ENCODE assay signal across 16 mouse cellular contexts in genomic region chr1:59465640-59466008, GRCm38 (mm10). TPM values are rescaled to one million over a fixed set of nuclear protein-coding genes. Genes with fewer than 3 reads are reported as not detected.
DNase-seq lines count a peak whose midpoint lies in the region; ATAC-seq and TF ChIP-seq lines count a peak whose summit lies in the region.
"Had no signal": no experiment of that assay in that cellular context is flagged by ENCODE, and none has a peak within 500 bp of the region (broad histone marks: within the 10 kb centered on the region; RNA-seq: fewer than 3 reads in every experiment).

No protein-coding gene starts in this region.

- no peak for TF ChIP-seq EP300 in lung, postnatal 0 days (IDR thresholded peaks at IDR 0.05)

- WGBS in lung, postnatal 0 days: 54% methylated on average over 9 of the region's 9 CpGs
- WGBS in hindbrain, postnatal 0 days: 62% methylated on average over 9 of the region's 9 CpGs
- 49% methylated on average over 9 of the region's 9 CpGs for WGBS in neural tube, embryonic 13.5 days
- WGBS in heart, embryonic 11.5 days (ENCODE audit: insufficient replicate concordance): 77% methylated on average over 9 of the region's 9 CpGs

- H3K9me3 ChIP-seq in lung, postnatal 0 days (ENCODE audit: low read length): no peaks in the 10 kb centered on the region
- no peaks in the 10 kb centered on the region for H3K9me3 ChIP-seq in hindbrain, postnatal 0 days (ENCODE audit: low read length)
- H3K9me3 ChIP-seq in neural tube, embryonic 13.5 days: no peaks in the 10 kb centered on the region
- H3K9me3 ChIP-seq in heart, embryonic 11.5 days (replicated peaks; ENCODE audit: control insufficient read depth, low read length): no peaks in the 10 kb centered on the region

- H3K36me3 ChIP-seq in lung, postnatal 0 days (ENCODE audit: insufficient read depth, low read length): no peaks in the 10 kb centered on the region
- H3K36me3 ChIP-seq in hindbrain, postnatal 0 days (ENCODE audit: insufficient read depth, low read length): no peaks in the 10 kb centered on the region
- H3K36me3 ChIP-seq in neural tube, embryonic 13.5 days: no peaks in the 10 kb centered on the region
- H3K36me3 ChIP-seq in heart, embryonic 11.5 days (ENCODE audit: control insufficient read depth, insufficient read depth, low read length): no peaks in the 10 kb centered on the region

- no peak for TF ChIP-seq CTCF in lung, postnatal 0 days (IDR thresholded peaks at IDR 0.05)
- no peak for TF ChIP-seq CTCF in hindbrain, postnatal 0 days (IDR thresholded peaks at IDR 0.05; ENCODE audit: low read depth)

- no peaks in the 10 kb centered on the region for H3K4me1 ChIP-seq in lung, postnatal 0 days (ENCODE audit: insufficient read depth, low read depth, low read length)
- 0 out of 2 replicates have a peak, but pooled peaks cover 5% of the 10 kb centered on the region for H3K4me1 ChIP-seq in hindbrain, postnatal 0 days (ENCODE audit: insufficient read depth, low read length)
- peaks cover 41% of the 10 kb centered on the region for H3K4me1 ChIP-seq in neural tube, embryonic 13.5 days (replicated peaks)
- no peaks in the 10 kb centered on the region for H3K4me1 ChIP-seq in heart, embryonic 11.5 days (ENCODE audit: control insufficient read depth, insufficient read depth, low read length)

- no peak overlapping the region for H3K4me3 ChIP-seq in lung, postnatal 0 days (ENCODE audit: low read depth, low read length)
- H3K4me3 ChIP-seq in hindbrain, postnatal 0 days (ENCODE audit: low read length): no peak overlapping the region
- H3K4me3 ChIP-seq in neural tube, embryonic 13.5 days: no peak overlapping the region
- H3K4me3 ChIP-seq in heart, embryonic 11.5 days (ENCODE audit: low read depth, low read length): no peak overlapping the region

- H3K27me3 ChIP-seq in lung, postnatal 0 days (replicated peaks; ENCODE audit: insufficient read depth, low read length): no peaks in the 10 kb centered on the region
- H3K27me3 ChIP-seq in hindbrain, postnatal 0 days (ENCODE audit: insufficient read depth, low read length): no peaks in the 10 kb centered on the region
- H3K27me3 ChIP-seq in neural tube, embryonic 13.5 days: no peaks in the 10 kb centered on the region
- peaks cover 8% of the 10 kb centered on the region for H3K27me3 ChIP-seq in heart, embryonic 11.5 days (ENCODE audit: control insufficient read depth, insufficient read depth, low read length)

- H3K4me2 ChIP-seq in lung, postnatal 0 days (replicated peaks; ENCODE audit: low read depth, low read length): no peak overlapping the region
- no peak overlapping the region for H3K4me2 ChIP-seq in hindbrain, postnatal 0 days (ENCODE audit: low read depth, low read length)
- H3K4me2 ChIP-seq in neural tube, embryonic 13.5 days: no peak overlapping the region
- H3K4me2 ChIP-seq in heart, embryonic 11.5 days: no peak overlapping the region
- H3K4me2 ChIP-seq: liver, embryonic 11.5 days had no signal

- ATAC-seq in frontal cortex, adult (ENCODE audit: low TSS enrichment): peak; percentile 48; the same call in 1 of the 2 replicates
- no peak for ATAC-seq in lung, postnatal 0 days
- peak; percentile 11; the same call in 1 of the 2 replicates for ATAC-seq in hindbrain, postnatal 0 days
- ATAC-seq in neural tube, embryonic 13.5 days (ENCODE audit: low read depth): no peak
- ATAC-seq in heart, embryonic 11.5 days (replicated peaks; ENCODE audit: insufficient number of reproducible peaks, low FRiP score, low TSS enrichment): no peak

- no peak for DNase-seq in frontal cortex, postnatal 10 days (ENCODE audit: low spot score in 2 of 2)
- no peak for DNase-seq in lung, postnatal 0 days (ENCODE audit: low spot score)
- DNase-seq in lung, postnatal 14 days: no peak
- DNase-seq in hindbrain, postnatal 0 days (ENCODE audit: low spot score): peak; percentile 12
- no peak for DNase-seq in layer of hippocampus, postnatal 14 days (ENCODE audit: low spot score in 2 of 2)
- DNase-seq: adrenal gland, adult 8-10 months; cerebellum, postnatal 25 days; heart, postnatal 4 days; layer of hippocampus, postnatal 36 days; right cerebral cortex, adult 18-20 months had no signal

- H3K27ac ChIP-seq in lung, postnatal 0 days (ENCODE audit: low read length): 0 out of 2 replicates have a peak overlapping the region, but pooled peaks have one; percentile 32
- no peak overlapping the region for H3K27ac ChIP-seq in hindbrain, postnatal 0 days
- peak overlapping the region; percentile 76 for H3K27ac ChIP-seq in neural tube, embryonic 13.5 days (replicated peaks)
- H3K27ac ChIP-seq in heart, embryonic 11.5 days (ENCODE audit: low read depth, low read length): no peak overlapping the region
- H3K27ac ChIP-seq: kidney, postnatal 0 days had no signal

- no peak overlapping the region for H3K9ac ChIP-seq in lung, postnatal 0 days (replicated peaks; ENCODE audit: low read depth)
- H3K9ac ChIP-seq in hindbrain, postnatal 0 days (replicated peaks; ENCODE audit: low read length): no peak overlapping the region
- H3K9ac ChIP-seq in neural tube, embryonic 13.5 days: peak overlapping the region; percentile 22; the same call in 1 of the 2 replicates
- H3K9ac ChIP-seq in heart, embryonic 11.5 days (ENCODE audit: low read depth, low read length): no peak overlapping the region

RNA-seq across cellular contexts. Expression of gene Fzd7, which starts 16.6 kb away (rescaled TPM):
- 7.1 and 9.6 TPM in 2 replicates for polyA plus RNA-seq in lung, postnatal 0 days (2015; fragmentation: Nextera tagmentation; extraction: Ambion mirVana)
- total RNA-seq in hindbrain, postnatal 0 days (2014; rRNA removed): 17.2 and 19.9 TPM in 2 replicates
- 1.4 and 1.8 TPM in 2 replicates for polyA plus RNA-seq in hindbrain, postnatal 0 days (2015; fragmentation: Nextera tagmentation; extraction: Ambion mirVana)
- 6.7 and 6.8 TPM in 2 replicates for polyA plus RNA-seq in neural tube, embryonic 13.5 days (2015; fragmentation: Nextera tagmentation; extraction: Ambion mirVana)
- 1 to 10 TPM; 4.7 to 7.0 TPM for total RNA-seq in layer of hippocampus, postnatal 14 days (2021)
- polyA plus RNA-seq in heart, embryonic 11.5 days (2014; fragmentation: Nextera tagmentation; extraction: Ambion mirVana): 4.5 and 6.0 TPM in 2 replicates

RNA-seq across cellular contexts. Expression of gene Gm973, which starts 50.4 kb away (rescaled TPM):
- polyA plus RNA-seq in lung, postnatal 0 days (2015; fragmentation: Nextera tagmentation; extraction: Ambion mirVana): 5.5 and 8.1 TPM in 2 replicates
- total RNA-seq in hindbrain, postnatal 0 days (2014; rRNA removed): 9.7 and 12.5 TPM in 2 replicates
- polyA plus RNA-seq in hindbrain, postnatal 0 days (2015; fragmentation: Nextera tagmentation; extraction: Ambion mirVana): 11.9 and 13.9 TPM in 2 replicates
- 6.9 and 10.3 TPM in 2 replicates for polyA plus RNA-seq in neural tube, embryonic 13.5 days (2015; fragmentation: Nextera tagmentation; extraction: Ambion mirVana)
- total RNA-seq in layer of hippocampus, postnatal 14 days (2021): 10 to 100 TPM; 10.2 to 11.5 TPM
- polyA plus RNA-seq in heart, embryonic 11.5 days (2014; fragmentation: Nextera tagmentation; extraction: Ambion mirVana): 0.17 TPM in 1 of 2 replicates, not detected in the other
- total RNA-seq: heart, postnatal 4 days; neutrophil, adult 5-6 weeks had no signal

Comparison
In these comparisons a context has a peak if more than half of its experiments do, and no peak if none do; other contexts are left out.
1. ATAC-seq: peak in frontal cortex, adult (single experiment) and hindbrain, postnatal 0 days (single experiment); none in lung, postnatal 0 days (single experiment), neural tube, embryonic 13.5 days (single experiment) and heart, embryonic 11.5 days (single experiment).
2. H3K27ac ChIP-seq: peak in lung, postnatal 0 days (single experiment) and neural tube, embryonic 13.5 days (single experiment); none in hindbrain, postnatal 0 days (single experiment) and heart, embryonic 11.5 days (single experiment).